Mouse (Mus musculus) heart, postnatal 0 days (tissue): ENCODE measurements around the gene Oxct1.

Source experiments
- CTCF ChIP-seq: IDR thresholded peaks from 2 replicates; pipeline ENCODE4 v1.5.1; 2016; ENCODE audit warnings: antibody characterized with exemption, control low read depth, low read depth
- EP300 ChIP-seq: IDR thresholded peaks from 2 replicates; pipeline ENCODE4 v1.6.1; 2016; ENCODE audit warnings: antibody characterized with exemption, low read depth

DNA sequence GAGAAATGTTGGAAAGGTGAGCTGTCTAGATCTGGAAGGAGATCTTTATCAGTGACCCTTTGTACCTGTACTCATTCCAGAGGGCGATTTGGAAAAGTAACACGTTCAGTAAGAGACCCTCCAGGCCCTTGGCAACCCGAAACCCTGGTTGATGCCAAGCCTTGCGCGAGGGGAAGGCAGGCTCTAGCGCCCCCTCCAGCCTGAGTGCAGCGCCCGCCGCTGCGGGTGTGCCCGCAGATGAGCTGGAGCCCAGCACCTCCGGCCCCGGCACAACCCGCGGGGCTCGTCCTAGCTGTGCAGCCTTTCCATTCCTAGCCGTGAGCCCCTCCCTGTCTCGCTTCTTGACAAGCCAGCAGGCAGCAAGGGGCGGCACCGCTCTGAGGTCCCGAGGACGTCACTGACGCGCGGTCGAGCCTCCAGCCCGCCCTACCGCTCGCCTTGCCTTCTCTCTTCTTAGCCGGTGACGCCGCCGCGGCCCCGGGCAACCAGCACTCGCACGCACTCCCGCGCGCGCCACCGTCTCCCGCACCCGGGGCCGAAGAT is at the start of gene Oxct1:
- TF ChIP-seq CTCF (peak; percentile 62), EP300 (no peak)
